Mouse (Mus musculus) C2C12 (cell line): ENCODE data around the gene Olfr73. TPM values are rescaled to one million over a fixed set of nuclear protein-coding genes. Genes with fewer than 3 reads are reported as not detected.

Experiments
- H3K27me3 ChIP-seq: one replicate; pipeline ENCODE4 v1.6.1; 2011; ENCODE audit not compliant: control insufficient read depth, insufficient read depth, insufficient read length
- H3K36me3 ChIP-seq: one replicate; pipeline ENCODE4 v1.6.1; 2011; ENCODE audit not compliant: control insufficient read depth, insufficient read depth
- H3K4me3 ChIP-seq: one replicate; pipeline ENCODE4 v1.5.1; 2011; ENCODE audit warnings: mild to moderate bottlenecking, control low read depth; ENCODE audit not compliant: poor library complexity, insufficient read depth, severe bottlenecking
- H3K79me2 ChIP-seq: one replicate; pipeline ENCODE4 v1.6.1; 2011; ENCODE audit not compliant: control insufficient read depth, insufficient read depth
- H3K79me3 ChIP-seq: one replicate; pipeline ENCODE4 v1.6.1; 2011; ENCODE audit warnings: low read depth, control low read depth
- H3ac ChIP-seq: one replicate; pipeline ENCODE3; 2011; ENCODE audit warnings: low read depth; ENCODE audit not compliant: control insufficient read depth, insufficient read length
- CEBPB ChIP-seq: IDR thresholded peaks from one replicate; pipeline ENCODE4 v1.6.1; 2011; ENCODE audit warnings: low read depth, mild to moderate bottlenecking, control low read depth, moderate library complexity
- CTCF ChIP-seq: IDR thresholded peaks from one replicate; pipeline ENCODE4 v1.5.1; 2011; ENCODE audit not compliant: control insufficient read depth, insufficient read depth, insufficient read length
- FOSL1 ChIP-seq: IDR thresholded peaks from one replicate; pipeline ENCODE4 v1.8.0; 2011; ENCODE audit warnings: mild to moderate bottlenecking, low read length; ENCODE audit not compliant: poor library complexity, insufficient read depth, severe bottlenecking
- MAX ChIP-seq: IDR thresholded peaks from one replicate; pipeline ENCODE4 v1.6.1; 2011; ENCODE audit warnings: mild to moderate bottlenecking, control low read depth
- MYOD1 ChIP-seq: IDR thresholded peaks from one replicate; pipeline ENCODE4 v1.6.1; 2011; ENCODE audit warnings: low read depth; ENCODE audit not compliant: control insufficient read depth, insufficient read length
- MYOG ChIP-seq: IDR thresholded peaks from one replicate; pipeline ENCODE4 v1.6.1; 2011; ENCODE audit not compliant: control insufficient read depth, insufficient read length; ENCODE audit errors: extremely low read depth
- USF1 ChIP-seq: IDR thresholded peaks from one replicate; pipeline ENCODE4 v1.6.1; 2011; ENCODE audit warnings: low read depth, mild to moderate bottlenecking, control low read depth, moderate library complexity
- polyA plus RNA-seq: library from polyadenylated mRNA; unstranded; fragments of >200 nt; fragmentation: generic; extraction: Trizol; gene quantifications from one replicate; pipeline ENCODE4 v1.2.1, GENCODE M21; 2012; ENCODE audit warnings: missing spikeins

The Olfr73 gene
- polyA plus RNA-seq, 1 experiment = not detected

- H3K79me3 ChIP-seq = no peaks in the 10 kb centered on the region
- H3ac ChIP-seq = no peak within 1 kb of the TSS
- no peak for TF ChIP-seq FOSL1
- TF ChIP-seq MYOG = no peak
- TF ChIP-seq MYOD1 = no peak
- TF ChIP-seq CEBPB = no peak
- TF ChIP-seq USF1 = no peak
- no peak for TF ChIP-seq MAX
- TF ChIP-seq CTCF = no peak
- H3K79me2 ChIP-seq = no peaks in the 10 kb centered on the region
- H3K36me3 ChIP-seq = no peaks in the 10 kb centered on the region
- H3K27me3 ChIP-seq = no peaks in the 10 kb centered on the region
- no peak within 1 kb of the TSS for H3K4me3 ChIP-seq
Observed at GRCm38 (mm10) chr2:87989813-87990212, 47.7 kb downstream of the Olfr73 start, which contains the start of gene Olfr1158. Olfr1158 (plus strand) TSS chr2:87990113.

Other genes starting within 250 kb of the Olfr73 start
- gene Olfr1143, start 237.1 kb downstream of the Olfr73 start, polyA plus RNA-seq = not detected
- not detected for gene Olfr1145, start 227.9 kb downstream of the Olfr73 start, polyA plus RNA-seq
- not detected for gene Olfr1148, start 207.2 kb downstream of the Olfr73 start, polyA plus RNA-seq
- gene Olfr1150-ps1, start 193.7 kb downstream of the Olfr73 start, polyA plus RNA-seq = not detected
- not detected for gene Olfr1151, start 181.8 kb downstream of the Olfr73 start, polyA plus RNA-seq
- not detected for gene Olfr1152, start 171.2 kb downstream of the Olfr73 start, polyA plus RNA-seq
- gene Olfr1153, start 142.7 kb downstream of the Olfr73 start, polyA plus RNA-seq = not detected
- not detected for gene Olfr1154, start 132.5 kb downstream of the Olfr73 start, polyA plus RNA-seq
- gene Olfr1155, start 92.6 kb downstream of the Olfr73 start, polyA plus RNA-seq = not detected
- gene Olfr1156, start 84.6 kb downstream of the Olfr73 start, polyA plus RNA-seq = not detected
- gene Olfr1157, start 69.4 kb downstream of the Olfr73 start, polyA plus RNA-seq = not detected
- gene Olfr74, start 63.0 kb downstream of the Olfr73 start, polyA plus RNA-seq = not detected
- not detected for gene Olfr1158, start 47.6 kb downstream of the Olfr73 start, polyA plus RNA-seq
- not detected for gene Olfr1160, start 29.4 kb downstream of the Olfr73 start, polyA plus RNA-seq
- gene Olfr1161, start 14.9 kb downstream of the Olfr73 start, polyA plus RNA-seq = not detected
- gene Olfr1162, start 13.4 kb upstream of the Olfr73 start, polyA plus RNA-seq = not detected
- not detected for gene Olfr1163, start 34.1 kb upstream of the Olfr73 start, polyA plus RNA-seq
- gene Olfr1164, start 56.3 kb upstream of the Olfr73 start, polyA plus RNA-seq = not detected
- gene Olfr1166, start 90.6 kb upstream of the Olfr73 start, polyA plus RNA-seq = not detected
- gene Olfr1167, start 117.5 kb upstream of the Olfr73 start, polyA plus RNA-seq = not detected
- not detected for gene Olfr1168, start 144.2 kb upstream of the Olfr73 start, polyA plus RNA-seq
- gene Olfr1170, start 190.6 kb upstream of the Olfr73 start, polyA plus RNA-seq = not detected
- not detected for gene Olfr1173, start 242.2 kb upstream of the Olfr73 start, polyA plus RNA-seq